Mouse (Mus musculus) spleen, adult 2 months (tissue): ENCODE results near the gene Spout1. TPM values are rescaled to one million over a fixed set of nuclear protein-coding genes. Genes with fewer than 3 reads are reported as not detected.
"Not testable (repeated sequence)": the region's sequence is repeated elsewhere in the genome, so short reads cannot be mapped to it uniquely, and the experiment has no call there.

Source experiments
- DNase-seq, 2 experiments: peaks; one replicate each; pipeline versions ENCODE4 v3.0.0 to v3.0.0-alpha.2; 2012 to 2021; ENCODE audit warnings: low spot score in 2 of 2, low read depth in 1 of 2
- H3K27ac ChIP-seq: fragments of 200-500 bp; 2 replicates; pipeline ENCODE4 v1.5.1; 2012; ENCODE audit warnings: low read length, inconsistent platforms; ENCODE audit not compliant: insufficient read depth
- H3K27me3 ChIP-seq: fragments of 200-500 bp; 2 replicates; pipeline ENCODE4 v1.6.1; 2012; ENCODE audit warnings: mild to moderate bottlenecking, moderate library complexity, low read length, inconsistent platforms; ENCODE audit not compliant: control insufficient read depth, insufficient read depth
- H3K36me3 ChIP-seq: fragments of 200-500 bp; 2 replicates; pipeline ENCODE4 v1.6.1; 2012; ENCODE audit warnings: mild to moderate bottlenecking, low read length, inconsistent platforms; ENCODE audit not compliant: control insufficient read depth, insufficient read depth
- H3K4me1 ChIP-seq: fragments of 200-500 bp; 2 replicates; pipeline ENCODE4 v1.6.1; 2011; ENCODE audit warnings: inconsistent platforms; ENCODE audit not compliant: control insufficient read depth, insufficient read depth, insufficient read length
- H3K4me3 ChIP-seq: fragments of 200-500 bp; 2 replicates; pipeline ENCODE4 v1.5.1; 2011; ENCODE audit warnings: mild to moderate bottlenecking, inconsistent platforms; ENCODE audit not compliant: insufficient read depth, insufficient read length; ENCODE audit errors: extremely low read depth
- CTCF ChIP-seq: fragments of 200-500 bp; IDR thresholded peaks from 2 replicates; pipeline ENCODE4 v1.5.1; 2011; ENCODE audit warnings: mild to moderate bottlenecking, inconsistent platforms; ENCODE audit not compliant: insufficient read depth, insufficient read length, insufficient replicate concordance; ENCODE audit errors: extremely low read depth
- POLR2A ChIP-seq: fragments of 200-500 bp; IDR thresholded peaks from 2 replicates; pipeline ENCODE4 v1.6.1; 2011; ENCODE audit warnings: low read depth, low read length, inconsistent platforms
- WGBS: fragments of 180-500 bp; shearing (Covaris S2); methylation state at CpG from one replicate; pipeline ENCODE4 v1.1.7; 2018; 5-methylcytosine and 5-hydroxymethylcytosine counted together
- polyA plus RNA-seq: library from polyadenylated mRNA; depleted of rRNA; stranded (reverse); fragments of >200 nt; gene quantifications from 2 replicates; pipeline ENCODE4 v1.2.3, GENCODE M21; 2012

Gene Spout1
- polyA plus RNA-seq, 1 experiment = 19.1 TPM

DNA sequence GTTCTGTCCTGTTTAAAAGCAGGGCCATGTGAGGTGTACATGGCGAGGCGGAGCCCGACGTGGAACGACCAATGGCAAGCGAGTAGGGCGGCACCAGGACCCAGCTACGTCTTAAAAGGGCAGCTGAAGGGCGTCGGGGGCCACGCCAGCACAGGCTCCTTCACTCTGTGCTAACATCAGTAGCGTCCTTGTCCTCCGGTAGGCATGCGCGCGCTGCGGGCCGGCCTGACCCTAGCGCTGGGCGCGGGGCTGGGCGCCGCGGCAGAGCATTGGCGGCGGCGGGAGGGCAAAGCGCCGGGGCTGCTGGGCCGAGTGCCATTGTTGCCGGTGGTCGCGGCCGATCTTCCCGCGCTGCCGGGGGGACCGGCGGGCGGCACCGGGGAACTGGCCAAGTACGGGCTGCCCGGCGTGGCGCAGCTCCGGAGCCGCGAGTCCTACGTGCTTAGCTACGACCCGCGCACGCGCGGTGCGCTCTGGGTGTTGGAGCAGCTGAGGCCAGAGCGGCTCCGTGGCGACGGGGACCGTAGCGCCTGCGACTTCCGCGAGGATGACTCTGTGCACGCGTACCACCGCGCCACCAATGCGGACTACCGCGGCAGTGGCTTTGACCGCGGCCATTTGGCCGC lies 6.8 kb downstream of the Spout1 start, which contains the start of gene Endog:
TSS of gene Endog (plus strand) at position 123 of the 626 bp plus-strand sequence.
- Histone ChIP-seq H3K4me1 (peaks cover 4% of the 10 kb centered on the region), H3K27ac (peak within 1 kb of the TSS; percentile 83), H3K4me3 (peak within 1 kb of the TSS; percentile 68), H3K36me3 (peaks cover 12% of the 10 kb centered on the region), H3K27me3 (no peaks in the 10 kb centered on the region)
- TF ChIP-seq CTCF = no peak
- peak; percentile 63 for TF ChIP-seq POLR2A
- DNase-seq = peak; percentile 50 to 81
- under 1% methylated on average over 75 of the region's 75 CpGs for WGBS

GRCm38 (mm10) chr2:30166677-30167076 lies 11.6 kb downstream of the Spout1 start:
- no peak for DNase-seq
- TF ChIP-seq POLR2A (no peak), CTCF (no peak)

GRCm38 (mm10) chr2:30164340-30164932 lies 13.8 kb downstream of the Spout1 start:
- no peaks in the 10 kb centered on the region for H3K4me1 ChIP-seq
- H3K27me3 ChIP-seq = no peaks in the 10 kb centered on the region
- WGBS = 77% methylated on average over 9 of the region's 9 CpGs
- H3K4me3 ChIP-seq = no peak overlapping the region
- no peaks in the 10 kb centered on the region for H3K36me3 ChIP-seq
- no peak overlapping the region for H3K27ac ChIP-seq
- no peak for TF ChIP-seq CTCF
- no peak for TF ChIP-seq POLR2A
- DNase-seq = no peak

More at GRCm38 (mm10) chr2:30166677-30167076, 11.6 kb downstream of the Spout1 start:
- no peak overlapping the region for H3K27ac ChIP-seq
- H3K4me3 ChIP-seq = no peak overlapping the region
- no peaks in the 10 kb centered on the region; the same call in 1 of the 2 replicates for H3K4me1 ChIP-seq
- no peaks in the 10 kb centered on the region for H3K36me3 ChIP-seq
- 61% methylated on average over 4 of the region's 4 CpGs for WGBS
- no peaks in the 10 kb centered on the region for H3K27me3 ChIP-seq

- Histone ChIP-seq H3K36me3 (no peaks in the 10 kb centered on the region), H3K4me3 (no peak overlapping the region), H3K27me3 (no peaks in the 10 kb centered on the region), H3K27ac (no peak overlapping the region), H3K4me1 (no peaks in the 10 kb centered on the region)
- peak; percentile 26 to 42 for DNase-seq
- no peak for TF ChIP-seq POLR2A
- peak; percentile 23; the same call in 1 of the 2 replicates for TF ChIP-seq CTCF
Observed at GRCm38 (mm10) chr2:30161809-30162208, 16.4 kb downstream of the Spout1 start.

DNA sequence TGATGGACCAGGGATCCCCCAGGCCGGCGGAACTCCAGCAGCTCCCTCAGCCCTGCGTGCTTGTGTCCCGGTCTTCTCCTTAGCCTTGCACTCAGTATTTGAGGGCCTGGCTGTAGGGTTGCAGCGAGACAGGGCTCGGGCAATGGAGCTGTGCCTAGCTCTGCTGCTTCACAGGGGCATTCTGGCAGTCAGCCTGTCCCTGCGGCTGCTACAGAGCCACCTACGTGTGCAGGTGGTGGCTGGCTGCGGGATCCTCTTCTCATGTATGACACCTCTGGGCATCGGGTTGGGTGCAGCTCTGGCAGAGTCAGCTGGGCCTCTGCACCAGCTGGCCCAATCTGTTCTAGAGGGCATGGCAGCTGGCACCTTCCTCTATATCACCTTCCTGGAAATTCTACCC lies 18.4 kb downstream of the Spout1 start:
- 91% methylated on average over 8 of the region's 10 CpGs for WGBS
- not testable (repeated sequence) for DNase-seq, H3K36me3 ChIP-seq, H3K4me3 ChIP-seq, H3K4me1 ChIP-seq, H3K27me3 ChIP-seq, H3K27ac ChIP-seq

DNA sequence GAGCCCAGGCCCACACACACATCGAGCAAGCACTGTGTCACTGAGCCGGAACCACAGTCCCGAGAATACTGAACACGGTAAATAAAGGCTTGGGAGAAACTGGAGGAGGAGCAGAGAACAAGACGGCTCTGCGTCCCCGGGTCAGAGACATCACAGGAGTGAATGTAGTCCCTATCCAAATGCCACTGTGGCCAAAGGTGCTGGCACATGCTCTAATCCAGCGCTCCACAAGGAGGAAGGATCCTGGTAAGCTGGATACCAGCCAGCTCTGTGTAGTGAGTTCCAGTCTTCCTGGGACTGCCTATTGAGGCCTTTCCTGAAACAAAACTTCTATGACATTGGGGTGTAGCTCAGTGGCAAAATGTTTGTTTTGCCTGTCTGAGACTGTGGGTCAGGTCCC lies 25.6 kb downstream of the Spout1 start:
- no peaks in the 10 kb centered on the region for H3K27me3 ChIP-seq
- H3K4me1 ChIP-seq = no peaks in the 10 kb centered on the region
- no peak for DNase-seq
- H3K4me3 ChIP-seq = no peak overlapping the region
- no peak overlapping the region for H3K27ac ChIP-seq
- H3K36me3 ChIP-seq = peaks cover 27% of the 10 kb centered on the region
- 92% methylated on average over 8 of the region's 8 CpGs for WGBS
- TF ChIP-seq POLR2A (no peak), CTCF (no peak)

DNA sequence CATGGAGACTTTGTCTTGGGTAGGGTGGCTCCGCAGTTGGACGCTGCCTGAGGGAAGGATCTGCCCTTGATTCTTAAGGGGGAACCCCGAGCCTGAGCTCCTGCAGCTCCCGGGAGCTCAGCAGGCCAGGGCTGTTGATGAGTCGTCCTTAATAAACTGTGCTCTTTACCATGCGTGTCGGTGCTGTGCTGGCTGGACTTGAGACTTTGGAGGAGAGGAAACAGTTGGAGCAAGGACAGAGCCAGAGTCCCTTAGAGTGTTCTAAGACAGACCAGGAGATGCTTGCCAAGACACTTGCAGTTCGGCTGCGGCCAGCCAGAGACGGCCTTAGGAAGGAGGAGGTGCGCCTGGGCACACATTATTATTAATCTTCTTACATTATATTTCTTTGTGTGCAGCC lies 26.4 kb downstream of the Spout1 start:
- H3K4me1 ChIP-seq = no peaks in the 10 kb centered on the region
- no peak for DNase-seq
- WGBS = 95% methylated on average over 11 of the region's 11 CpGs
- H3K27ac ChIP-seq = no peak overlapping the region
- peaks cover 35% of the 10 kb centered on the region for H3K36me3 ChIP-seq
- TF ChIP-seq CTCF (no peak), POLR2A (no peak)
- no peak overlapping the region for H3K4me3 ChIP-seq
- H3K27me3 ChIP-seq = no peaks in the 10 kb centered on the region
